Mouse (Mus musculus) neural tube, embryonic 10.5 days (tissue): ENCODE data around the gene Tbxas1.

Experiments used
- DNase-seq: peaks from one replicate; pipeline ENCODE4 v3.0.0-alpha.2; 2017; ENCODE audit warnings: low spot score; ENCODE audit errors: extremely low spot score

The Tbxas1 gene

DNA sequence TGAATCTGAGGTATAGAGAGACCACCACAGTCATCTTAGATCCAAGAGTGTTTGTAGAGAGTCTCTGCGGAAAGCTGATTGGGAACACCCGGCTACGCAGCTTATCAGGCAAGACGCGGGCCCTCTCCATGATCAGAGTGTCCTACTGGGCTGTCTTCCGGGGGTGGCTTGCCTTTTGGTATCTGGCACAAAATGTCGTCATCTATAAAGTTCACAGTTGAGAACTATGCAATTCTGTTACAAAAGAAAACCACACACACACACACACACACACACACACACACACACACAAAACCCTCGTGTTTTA lies 46.6 kb downstream of the Tbxas1 start:
- DNase-seq = no peak

DNA sequence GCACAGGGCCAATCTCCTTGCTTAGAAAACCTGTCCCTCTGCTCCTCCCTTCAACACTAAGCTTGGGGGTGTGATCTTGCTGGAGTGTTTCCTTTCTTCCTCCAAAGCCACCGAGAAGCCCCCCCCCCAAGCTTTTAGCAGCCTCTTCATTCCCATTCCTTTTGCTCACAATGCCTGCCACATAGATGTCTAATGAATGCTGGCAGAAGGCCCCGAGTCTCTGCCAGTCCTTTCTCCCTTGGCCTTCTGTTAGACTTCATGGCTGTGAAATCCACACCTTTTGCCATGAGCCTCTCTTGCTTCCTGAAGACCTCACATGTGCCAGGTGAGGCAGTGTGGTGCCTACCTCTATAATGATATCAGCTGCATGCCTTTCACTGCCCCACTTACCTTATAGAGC lies 47.3 kb downstream of the Tbxas1 start:
- DNase-seq = no peak

DNA sequence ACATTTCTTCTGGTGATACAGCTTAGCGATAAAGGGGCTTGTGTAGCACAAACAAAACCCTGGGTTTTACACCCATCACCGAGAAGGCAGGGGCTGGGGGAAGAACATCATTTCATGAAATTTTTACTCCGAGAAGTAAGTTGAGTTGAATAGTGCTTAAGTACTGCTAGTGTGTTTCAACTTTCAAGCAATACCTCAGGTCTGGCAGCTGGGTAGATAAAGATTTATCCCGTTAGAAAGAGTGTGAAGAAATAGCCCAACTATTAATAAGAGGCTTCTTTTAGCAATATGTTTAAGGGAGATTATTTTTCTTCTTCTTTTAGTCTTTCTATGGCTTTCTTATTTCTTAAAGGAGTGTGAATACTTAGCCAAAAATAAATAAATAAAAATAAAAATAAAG lies 48.2 kb downstream of the Tbxas1 start:
- no peak for DNase-seq

DNA sequence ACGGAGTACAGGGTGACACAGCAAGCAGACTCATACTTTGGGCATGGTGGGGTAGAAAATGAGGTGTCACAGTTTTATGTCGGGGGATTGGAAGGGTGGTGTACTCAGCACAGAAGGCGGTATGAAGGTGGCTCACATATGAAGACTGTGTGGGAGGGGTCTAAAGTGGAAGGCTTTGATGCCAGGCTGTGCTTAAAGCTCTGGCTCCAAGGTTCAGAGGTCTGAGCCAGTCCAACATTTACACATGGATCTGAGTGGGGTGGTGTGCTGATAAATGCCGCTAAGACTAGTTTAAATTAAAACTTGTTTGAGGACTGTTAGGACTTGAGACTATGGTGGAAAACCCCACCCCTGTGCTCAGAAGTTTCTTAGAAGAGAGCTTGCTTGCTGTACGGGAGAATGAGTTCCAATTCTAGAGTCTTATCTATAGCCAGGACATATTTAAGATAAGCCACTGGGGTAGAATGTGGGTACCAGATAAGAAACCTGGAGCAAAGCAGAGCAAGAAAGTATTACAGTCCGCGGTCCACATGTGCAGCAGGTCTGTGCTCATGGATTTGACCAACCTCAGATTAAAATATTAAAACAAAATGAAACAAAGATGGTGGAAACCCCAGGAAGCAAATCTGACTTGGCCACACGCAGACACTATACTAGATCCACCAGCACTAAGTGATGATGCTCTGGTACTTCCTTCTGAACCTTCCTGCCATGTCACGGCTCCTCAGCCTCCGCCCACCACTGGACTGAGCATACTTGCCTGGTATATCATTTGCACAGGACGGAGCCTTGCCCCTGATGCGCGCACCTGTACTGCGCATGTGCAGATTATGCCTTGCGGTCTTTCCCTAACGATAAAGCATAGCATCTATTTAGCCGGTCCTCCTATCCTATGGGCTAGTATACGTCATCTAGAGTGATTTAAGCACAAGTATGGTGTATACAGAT lies 48.9 kb downstream of the Tbxas1 start:
- DNase-seq = no peak

DNA sequence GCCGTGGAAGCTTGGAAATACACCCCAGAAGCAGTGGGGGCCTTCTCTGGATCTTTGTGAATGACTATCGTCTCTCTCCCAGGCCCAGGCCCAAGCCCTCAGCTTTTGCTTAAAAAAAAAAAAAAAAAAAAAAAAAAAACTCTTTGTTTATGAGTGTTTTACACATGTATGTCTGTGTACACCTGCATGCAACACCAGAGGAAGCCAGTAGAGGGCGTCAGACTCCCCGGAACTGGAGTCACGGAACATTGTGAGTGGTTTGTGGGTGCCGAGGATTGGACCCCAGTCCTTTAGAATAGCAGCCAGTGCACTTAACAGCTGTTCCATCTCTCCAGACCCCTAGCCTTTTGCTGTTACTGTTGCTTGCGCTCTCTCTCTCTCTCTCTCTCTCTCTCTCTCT lies 50.5 kb downstream of the Tbxas1 start:
- peak; percentile 39 for DNase-seq

DNA sequence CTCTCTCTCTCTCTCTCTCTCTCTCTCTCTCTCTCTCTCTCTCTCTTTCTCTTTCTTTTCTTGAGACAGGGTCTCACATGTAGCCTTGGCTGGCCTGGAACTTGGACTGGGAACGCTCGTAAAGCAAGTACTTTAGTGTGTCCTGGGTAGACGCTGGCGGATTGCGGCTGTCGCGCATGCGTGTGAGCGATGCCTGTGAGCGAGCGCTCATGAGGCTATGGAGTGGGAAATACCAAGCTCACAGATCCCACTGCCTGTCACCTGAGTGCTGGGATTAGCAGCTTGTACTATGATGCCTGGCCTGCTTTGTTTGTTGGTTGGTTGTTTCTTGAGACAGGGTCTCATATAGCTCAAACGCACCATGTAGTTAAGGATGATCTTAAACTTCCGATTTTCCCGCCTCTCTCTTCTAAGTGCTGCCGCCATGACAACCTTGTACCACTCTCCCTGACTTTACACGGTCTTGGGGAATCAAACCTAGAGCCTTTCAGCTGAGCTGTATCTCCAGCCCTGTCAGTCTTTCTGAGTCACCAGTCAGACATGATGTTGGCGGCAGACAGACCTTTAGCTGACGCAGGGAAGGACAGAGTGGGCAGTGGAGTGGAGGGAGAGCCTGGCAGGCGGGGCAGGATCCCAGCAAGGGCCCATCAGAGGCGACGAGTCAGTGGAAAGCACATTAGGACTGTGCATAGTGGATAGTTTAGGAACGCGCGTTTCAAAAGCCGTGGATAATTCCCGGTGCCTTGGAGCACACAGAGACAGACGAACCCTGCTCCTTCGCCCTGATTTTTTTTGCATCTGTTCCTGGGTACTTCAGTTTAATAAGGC lies 51.1 kb downstream of the Tbxas1 start:
- peak; percentile 42 for DNase-seq

DNA sequence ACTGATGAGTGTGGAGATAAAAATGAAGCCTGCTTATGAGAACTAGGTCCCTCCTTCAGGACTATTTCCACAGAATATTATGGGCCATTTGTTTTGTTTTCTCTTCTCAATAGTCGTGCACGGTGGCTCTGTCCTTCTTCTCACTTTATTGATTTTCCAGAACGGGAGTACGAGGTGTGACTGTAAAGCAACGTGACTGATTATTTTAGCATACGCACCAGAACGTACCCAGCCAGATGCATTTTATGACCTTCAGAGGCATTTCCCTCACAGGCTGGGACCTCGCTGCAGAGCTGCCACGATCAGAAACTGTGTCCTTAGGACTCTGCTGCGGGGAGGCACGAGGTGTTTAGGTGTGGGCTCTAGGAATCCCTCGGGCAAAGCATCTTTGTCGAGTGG lies 51.8 kb downstream of the Tbxas1 start:
- DNase-seq = no peak

DNA sequence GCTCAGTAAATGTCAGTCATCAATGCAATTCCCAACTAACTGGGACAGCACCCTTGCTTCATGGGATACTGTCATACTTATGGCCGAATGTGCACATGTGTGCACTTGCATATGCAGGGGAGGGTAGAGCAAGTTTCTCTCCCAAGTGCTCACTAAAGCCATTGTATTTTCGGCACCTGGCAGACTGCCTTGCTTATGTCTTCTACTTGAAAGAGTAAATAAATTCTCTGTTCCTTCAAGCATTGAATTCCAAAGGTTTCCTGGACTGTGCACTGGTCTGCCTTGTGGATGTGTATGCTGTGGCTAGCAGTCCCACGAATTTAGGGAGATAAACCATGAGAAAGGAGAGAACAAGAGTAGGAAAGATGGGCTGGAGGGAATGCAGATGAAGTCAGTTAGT lies 53.3 kb downstream of the Tbxas1 start:
- no peak for DNase-seq

DNA sequence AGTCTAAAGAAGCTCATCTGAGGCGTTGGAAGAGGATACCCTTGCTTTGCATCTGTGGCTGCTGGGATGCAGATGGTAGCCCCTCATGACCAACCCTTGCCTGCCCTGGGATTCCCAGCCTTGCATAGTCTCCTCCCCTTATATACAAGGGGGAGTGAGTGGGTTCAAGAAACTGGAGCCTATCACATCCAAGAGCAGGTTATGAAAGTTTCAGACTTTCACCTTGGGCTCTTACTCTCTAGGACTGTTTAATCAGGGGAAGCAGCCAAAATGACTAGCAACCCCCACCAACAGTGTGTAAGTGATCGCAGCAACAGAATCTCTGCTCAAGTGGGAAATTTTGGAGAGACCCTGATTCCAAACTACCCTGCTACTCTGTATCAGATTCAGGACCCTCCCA lies 60.8 kb downstream of the Tbxas1 start:
- no peak for DNase-seq

DNA sequence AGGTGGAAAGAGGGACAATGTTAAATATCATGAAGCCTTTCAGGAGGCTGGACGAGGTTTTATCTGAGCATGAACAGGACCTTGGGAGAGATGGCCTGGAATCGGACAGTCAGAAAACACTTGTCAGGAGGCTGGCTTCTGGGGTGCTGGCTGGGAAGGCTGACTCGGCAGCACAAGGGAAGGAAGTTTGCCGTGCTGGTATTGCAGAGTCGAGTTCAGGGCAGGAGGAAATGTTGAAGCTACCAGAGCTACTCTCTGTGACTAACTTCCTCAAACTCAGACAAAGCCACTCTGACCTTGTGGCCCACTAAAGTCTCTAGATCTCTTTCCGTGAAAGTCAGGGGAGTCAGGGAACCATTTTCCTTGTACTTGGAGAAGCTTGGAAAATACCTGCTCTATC lies 63.2 kb downstream of the Tbxas1 start:
- DNase-seq = no peak

DNA sequence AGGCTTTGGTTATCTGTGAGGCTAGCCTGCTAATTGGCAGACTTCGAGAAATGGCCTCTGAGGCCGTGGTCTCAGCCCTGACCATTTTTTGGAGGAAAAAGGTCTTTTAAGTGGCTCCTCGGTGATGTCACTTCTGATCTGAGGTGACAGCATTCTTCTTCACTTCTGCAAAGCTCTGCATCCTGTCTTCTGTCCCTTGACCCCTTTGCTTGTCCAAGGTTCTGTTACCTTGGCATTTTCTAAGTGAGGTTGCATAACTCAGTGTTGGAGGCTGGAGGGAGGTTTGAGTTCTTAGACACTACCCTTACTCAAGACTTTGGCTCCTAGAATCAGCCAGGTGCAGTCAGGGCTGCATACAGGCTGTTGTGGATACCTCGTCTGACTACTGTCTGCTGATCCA lies 63.9 kb downstream of the Tbxas1 start:
- DNase-seq = no peak

DNA sequence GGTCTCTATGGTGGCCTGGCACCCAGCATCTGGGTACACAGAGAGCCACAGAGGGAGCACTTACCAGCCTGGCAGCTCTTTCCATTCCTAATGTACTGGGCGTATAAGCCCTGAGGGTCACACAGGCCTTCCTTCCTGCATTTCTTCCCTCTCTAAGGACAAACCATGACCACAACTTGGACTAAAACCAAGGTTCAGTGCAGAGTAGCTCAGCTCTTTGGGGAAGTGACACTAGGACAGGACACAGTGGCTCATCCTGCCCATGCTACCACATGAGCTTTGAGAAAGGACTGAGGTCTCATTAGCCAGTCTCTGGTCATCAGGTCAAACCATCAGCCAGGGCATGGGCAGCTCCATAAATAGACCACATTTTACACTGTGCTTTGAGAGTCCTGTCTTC lies 65.8 kb downstream of the Tbxas1 start:
- no peak for DNase-seq

DNA sequence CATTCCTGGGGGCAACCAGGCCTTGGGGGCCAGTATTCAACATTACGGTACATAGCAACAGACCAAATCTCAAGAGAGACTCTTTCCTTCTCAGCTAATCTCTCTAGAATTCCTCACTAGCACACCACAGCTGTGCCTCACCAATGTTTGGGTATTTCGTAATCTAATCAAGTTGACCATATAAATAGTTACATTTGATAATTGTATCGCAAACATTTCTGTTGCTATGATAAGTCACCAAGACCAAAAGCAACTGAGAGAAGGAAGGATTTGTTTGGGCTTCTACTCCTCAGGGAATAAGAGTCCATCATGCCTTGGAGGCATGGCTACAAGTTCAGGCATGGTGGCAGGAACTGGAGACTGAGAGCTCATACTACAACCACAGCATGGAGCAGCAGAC lies 67.6 kb downstream of the Tbxas1 start:
- DNase-seq = no peak

DNA sequence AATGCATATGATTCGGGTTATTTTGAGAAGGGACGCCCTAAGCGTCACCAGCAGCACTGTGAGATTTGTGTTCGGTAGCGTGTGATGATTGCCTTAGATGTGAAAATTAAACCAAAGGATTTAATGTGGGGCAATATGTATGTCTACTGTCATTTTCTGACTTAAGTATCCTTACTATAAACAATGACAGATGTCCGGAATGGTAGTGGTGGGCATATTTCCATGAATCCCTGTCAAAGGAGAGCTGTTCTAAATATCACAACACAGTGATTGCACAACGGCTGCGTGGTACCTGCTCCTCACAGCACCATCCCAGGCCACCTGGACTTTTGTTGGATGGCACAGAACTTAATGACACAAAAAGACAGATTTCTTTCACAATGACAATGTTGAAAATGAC lies 69.2 kb downstream of the Tbxas1 start:
- no peak for DNase-seq

DNA sequence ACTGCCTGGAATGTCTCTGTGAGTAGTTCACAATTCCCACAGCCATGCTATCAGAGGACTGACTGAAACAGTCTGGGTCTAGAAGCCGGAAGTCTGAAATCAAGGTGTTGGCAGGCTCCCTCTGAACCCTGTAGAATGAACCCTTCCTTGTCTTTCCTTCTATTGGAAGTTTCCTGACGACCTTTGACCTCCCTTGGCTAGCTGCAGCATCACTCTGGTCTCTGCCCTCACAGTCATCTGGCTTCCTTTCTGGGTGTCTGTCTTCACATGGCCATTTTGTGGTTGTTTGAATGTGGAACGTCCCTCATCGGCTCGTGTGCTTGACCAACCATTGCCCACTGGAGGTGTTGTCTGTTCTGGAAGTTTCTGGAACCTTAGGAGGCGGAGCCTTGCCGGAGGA lies 69.6 kb downstream of the Tbxas1 start:
- DNase-seq = no peak

DNA sequence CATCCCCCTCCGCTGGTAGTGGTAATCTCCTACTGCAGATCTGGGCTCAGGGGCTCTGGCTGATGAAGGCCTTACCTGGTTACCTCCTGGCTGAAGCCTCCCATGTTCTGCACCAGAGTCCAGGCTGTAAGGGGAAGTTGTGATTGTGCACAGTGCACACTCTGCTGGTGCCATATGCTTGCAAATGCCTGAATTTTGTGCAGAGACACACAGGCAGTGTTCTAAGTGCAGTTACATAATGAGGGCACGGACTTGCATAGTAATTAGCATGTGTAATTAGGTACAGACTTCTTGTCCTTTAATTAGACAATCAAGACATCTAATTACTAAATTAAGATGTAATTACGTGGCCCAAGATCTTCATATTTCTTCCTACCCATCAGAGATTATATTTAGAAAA lies 70.5 kb downstream of the Tbxas1 start:
- DNase-seq = no peak

DNA sequence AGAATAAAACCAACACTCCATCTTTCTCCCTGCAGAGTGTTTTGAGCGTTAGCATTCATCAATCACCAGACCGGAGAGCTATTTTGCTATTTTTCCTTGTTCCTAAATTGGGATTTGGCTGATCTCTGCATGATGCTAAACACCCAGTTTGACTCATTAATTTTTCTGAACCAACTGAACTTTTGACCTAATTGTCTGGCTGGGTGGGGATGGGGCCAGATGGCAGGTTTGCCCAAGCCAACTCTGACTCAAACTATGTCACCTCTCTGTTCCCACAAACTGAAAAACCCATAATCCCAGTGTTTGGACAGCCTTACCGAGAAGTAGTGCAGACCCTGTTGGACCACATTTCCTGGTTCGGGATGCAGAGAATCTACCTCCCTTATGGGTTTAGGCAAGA lies 72.1 kb downstream of the Tbxas1 start:
- DNase-seq = no peak

DNA sequence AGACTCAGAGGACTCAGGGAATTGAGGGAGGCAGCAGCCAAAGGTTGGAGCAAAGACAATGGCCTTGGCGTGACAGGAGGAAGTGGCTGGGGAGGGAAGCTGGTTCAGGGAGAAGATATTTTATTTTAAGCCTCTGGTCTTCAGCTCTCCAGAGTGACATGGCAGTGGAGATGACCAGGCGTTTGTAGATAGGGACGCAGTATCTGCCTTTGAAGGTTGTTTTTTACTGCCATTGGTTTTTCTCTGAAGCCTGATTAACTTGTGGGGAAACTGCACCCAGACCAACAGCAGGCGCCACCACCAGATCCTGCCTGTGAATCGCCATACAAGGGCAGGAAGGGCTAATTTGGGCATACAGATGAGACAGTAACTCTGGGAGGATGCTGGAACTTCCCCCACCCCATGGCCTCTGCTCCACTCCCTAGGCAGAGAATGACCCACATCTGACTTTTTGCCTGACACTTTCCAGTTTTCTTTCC lies 74.5 kb downstream of the Tbxas1 start:
- no peak for DNase-seq

DNA sequence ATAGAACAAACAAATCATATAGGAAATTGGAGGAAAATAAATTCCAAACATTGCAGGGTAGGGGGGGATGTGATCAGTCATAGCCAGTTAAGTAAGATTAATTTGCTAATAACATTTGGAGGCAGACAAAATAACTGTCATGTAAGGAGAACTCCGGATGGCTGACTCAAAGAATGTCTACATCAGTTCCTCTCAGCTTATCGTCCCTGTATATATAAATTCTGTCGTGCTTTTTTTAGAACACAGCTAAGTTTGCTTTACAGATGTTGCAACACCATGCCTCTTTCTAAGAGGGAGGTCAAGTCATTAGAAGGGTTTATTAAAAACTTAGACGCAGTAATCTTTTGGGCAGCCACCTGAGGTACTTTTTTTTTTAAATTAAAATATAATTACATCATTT lies 75.1 kb downstream of the Tbxas1 start:
- DNase-seq = no peak

DNA sequence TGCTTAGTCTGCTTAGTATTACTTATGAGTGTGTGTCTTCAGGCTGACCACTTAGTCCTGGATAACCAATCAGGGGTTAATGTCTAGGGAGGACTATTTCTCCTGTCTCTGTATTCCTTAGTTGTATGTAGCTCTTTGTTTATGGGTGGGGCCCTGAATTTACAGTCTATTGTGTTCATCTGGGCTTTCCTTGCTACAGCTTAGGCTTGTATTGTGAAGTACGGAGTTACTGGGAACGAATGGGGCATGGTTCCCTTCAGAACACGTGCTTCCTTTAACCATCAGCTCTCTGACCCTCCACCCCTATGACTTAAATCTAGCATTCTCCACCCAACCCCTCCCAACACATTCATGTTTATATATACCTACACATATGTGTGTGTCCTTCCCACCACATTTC lies 75.6 kb downstream of the Tbxas1 start:
- no peak for DNase-seq

DNA sequence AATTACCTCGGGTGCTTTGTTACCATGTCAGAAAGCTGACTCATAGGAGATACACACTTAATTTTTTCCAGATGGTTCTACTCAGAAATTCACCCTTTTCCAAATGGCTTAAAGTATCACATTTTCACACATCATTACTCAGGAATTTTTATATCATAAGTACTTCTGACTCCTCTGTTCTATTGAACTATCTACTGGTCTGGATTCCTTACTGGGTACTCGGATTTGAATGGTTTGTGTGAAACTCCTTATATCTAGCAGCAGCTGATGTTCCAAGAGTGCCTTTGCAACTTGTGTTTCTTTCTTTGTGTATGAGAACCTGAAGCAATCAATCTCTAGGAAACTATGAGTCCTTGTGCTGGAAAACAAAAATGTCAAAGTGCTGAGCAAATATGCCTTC lies 81.4 kb downstream of the Tbxas1 start:
- DNase-seq = no peak

DNA sequence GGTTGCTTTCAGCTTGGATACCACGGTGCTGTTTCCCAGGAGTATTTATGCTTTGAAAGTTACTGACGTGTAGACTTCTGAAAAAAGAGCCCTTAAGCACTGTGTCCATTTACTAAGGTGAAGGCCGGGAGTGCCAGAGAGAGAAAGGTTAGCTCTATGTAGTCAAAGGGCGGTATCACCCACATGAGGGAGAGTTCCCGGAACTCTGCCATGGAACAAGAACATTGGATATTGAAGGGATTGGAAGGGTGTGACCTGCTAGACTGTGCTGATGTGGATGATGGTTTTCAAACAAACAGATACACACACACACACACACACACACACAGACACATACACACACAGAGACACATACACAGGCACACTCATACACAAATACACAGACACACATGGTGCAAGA lies 82.0 kb downstream of the Tbxas1 start:
- no peak for DNase-seq

DNA sequence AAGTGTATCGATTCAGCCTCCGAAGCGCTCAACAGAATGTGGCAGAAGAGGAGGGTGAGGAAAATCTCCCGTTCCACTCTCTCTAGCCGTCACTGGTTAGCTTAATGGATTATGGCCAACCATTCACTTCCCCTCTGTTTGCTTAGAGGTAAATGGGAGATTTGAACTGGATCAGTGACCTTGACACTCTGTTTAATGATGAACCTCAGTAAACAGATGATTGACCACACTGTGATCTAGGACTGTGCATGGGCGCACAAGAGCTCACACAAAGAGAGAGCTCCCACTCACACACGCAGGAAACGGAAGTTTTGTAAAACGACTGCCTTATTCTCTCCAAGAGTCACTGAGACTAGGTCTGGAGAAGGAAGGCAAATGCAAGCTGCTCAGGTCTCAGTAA lies 84.3 kb downstream of the Tbxas1 start:
- DNase-seq = no peak
